Mouse (Mus musculus): ENCODE data around the gene Tcap. TPM values are rescaled to one million over a fixed set of nuclear protein-coding genes. Genes with fewer than 3 reads are reported as not detected.
A peak's percentile ranks its signal among the peaks of the same experiment; 100 is the strongest.

Gene Tcap
- polyA plus RNA-seq, 1 experiment from 2014 or later = 0.25 TPM

DNA sequence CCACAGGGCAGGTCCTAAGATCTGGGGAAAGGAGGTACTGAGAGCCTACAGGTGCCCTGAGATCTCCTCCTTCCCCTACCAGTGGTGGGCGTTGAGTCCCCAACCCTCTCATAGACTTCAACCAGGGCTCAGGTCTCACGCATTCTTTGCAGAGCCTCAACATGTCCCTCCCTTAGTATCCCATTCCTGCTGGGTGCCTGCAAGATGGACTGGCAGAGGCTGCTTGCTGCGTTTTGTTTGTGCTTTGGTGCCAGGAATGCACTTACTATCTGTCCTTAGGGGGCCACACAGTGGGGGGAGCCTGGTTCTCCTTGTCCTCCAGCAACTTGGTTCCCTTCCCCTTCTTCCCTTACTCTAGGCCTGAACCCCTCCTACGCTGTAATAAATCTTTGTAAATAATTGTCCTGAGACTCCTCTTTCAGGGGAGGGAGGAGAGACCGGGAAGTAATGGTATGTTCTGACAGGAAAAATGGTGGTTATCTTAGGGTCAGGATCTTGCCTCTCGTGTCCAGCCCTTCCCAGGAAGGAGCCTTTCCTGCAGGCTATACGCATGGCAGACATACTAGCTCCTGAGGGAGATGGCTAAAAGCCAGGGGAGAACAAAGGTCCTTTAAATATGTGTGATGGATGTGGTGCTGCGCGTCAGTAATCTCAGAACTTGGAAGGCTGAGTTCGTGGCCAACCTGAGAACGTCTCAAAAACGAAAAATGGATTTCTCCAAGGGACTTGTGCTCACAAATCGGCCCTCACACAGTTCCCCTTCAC is 26.0 kb upstream of the Tcap start:
- WGBS = 5% methylated on average over 13 of the region's 13 CpGs
- ATAC-seq = peak; percentile 28
- H3K4me1 ChIP-seq (replicated peaks) = peaks cover 51% of the 10 kb centered on the region

DNA sequence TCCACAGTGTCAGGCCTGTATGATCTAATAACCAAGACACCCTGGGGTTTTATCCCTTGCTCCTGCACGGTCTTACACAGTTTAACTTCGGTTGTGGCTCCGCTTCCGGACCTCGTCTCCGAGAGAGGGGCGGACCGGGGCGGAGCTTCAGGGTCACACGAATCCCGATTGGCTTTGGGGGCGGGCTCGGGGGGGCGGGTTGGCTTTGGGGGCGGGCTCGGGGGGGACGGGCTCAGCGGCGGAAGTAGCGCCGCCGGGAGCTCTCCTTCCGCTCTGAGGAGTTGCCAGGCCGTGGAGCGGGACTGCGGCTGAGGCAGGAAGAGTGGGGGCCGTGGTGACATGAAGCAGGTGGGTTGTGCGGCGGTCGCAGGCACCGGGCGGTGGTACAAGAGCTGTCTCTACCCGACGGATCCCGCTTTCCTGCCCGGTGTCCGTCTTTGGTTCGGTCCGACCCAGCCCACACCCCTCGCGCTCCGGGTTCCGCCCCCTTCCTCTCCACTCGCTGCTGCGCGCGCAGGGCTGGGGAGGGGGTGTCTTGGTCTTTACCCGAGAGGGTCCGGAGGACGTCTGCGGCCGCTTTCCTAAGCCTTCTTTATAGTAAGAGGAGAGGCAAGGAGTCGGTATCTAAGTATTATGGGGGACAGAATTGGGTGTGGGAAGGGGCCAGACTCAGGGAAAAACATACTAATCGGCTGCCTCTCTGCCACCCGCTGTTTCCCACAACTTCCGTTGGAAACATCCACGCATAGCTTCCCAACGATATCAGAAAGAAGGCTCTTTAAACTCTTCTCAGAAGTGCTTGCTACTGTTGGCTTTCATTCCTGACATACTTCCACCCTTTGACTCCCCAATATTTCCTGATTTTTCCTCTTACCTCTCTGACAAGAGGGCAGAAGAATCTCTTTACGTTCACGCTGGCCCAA is 25.2 kb upstream of the Tcap start, which contains the start of gene Stard3:
Gene Stard3 (plus strand): TSS at position 208 of the 923 bp plus-strand sequence.
- Histone ChIP-seq H3K4me3 (replicated peaks) (peak within 1 kb of the TSS; percentile 78), H3K36me3 (no peaks in the 10 kb centered on the region), H3K9ac (peak within 1 kb of the TSS; percentile 65), H3K4me1 (replicated peaks) (peaks cover 47% of the 10 kb centered on the region), H3K9me3 (no peaks in the 10 kb centered on the region), H3K27me3 (replicated peaks) (no peaks in the 10 kb centered on the region), H3K4me2 (replicated peaks) (peak within 1 kb of the TSS; percentile 82), H3K27ac (peak within 1 kb of the TSS; percentile 93)
- ATAC-seq = peak; percentile 83
- under 1% methylated on average over 60 of the region's 60 CpGs for WGBS

More for the DNA sequence above, 26.0 kb upstream of the Tcap start:
- Histone ChIP-seq H3K27me3 (replicated peaks) (peaks cover 1% of the 10 kb centered on the region; the same call in 1 of the 2 replicates), H3K9me3 (no peaks in the 10 kb centered on the region), H3K27ac (peak overlapping the region; percentile 93), H3K36me3 (no peaks in the 10 kb centered on the region), H3K4me2 (replicated peaks) (peak overlapping the region; percentile 58), H3K4me3 (replicated peaks) (peak overlapping the region; percentile 78), H3K9ac (peak overlapping the region; percentile 33; the same call in 1 of the 2 replicates)

DNA sequence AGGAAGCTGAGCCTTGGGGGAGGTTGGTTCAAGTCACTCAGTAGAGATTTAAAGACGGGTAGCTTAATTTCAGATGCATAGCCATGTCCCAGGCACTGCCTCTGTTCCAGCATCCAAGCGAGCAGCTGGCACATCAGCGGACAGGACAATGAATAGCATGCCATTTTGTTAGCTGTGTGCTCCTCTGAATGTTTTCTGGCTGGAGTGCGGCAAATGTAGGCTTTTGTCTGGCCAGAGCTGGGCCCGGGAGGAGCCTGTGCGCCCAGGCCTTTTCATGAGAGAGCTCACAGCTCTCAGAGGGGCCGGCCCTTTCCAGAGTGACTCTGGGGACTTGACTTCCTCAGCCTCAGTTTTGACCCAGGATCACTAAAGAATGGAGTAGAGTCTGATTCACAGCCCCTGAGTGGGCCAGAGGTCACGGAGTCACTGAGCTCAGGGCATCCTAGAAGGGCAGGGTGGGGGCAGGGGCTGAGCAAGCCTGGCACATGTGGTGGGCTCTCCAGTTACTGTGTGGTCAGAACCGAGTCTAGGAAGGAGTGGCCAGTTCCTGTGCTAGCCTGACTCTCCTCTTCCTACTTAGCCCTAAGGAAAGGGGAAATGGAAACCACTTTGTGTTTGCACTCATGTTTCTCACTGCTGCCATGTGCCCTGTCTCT is 22.6 kb upstream of the Tcap start:
- H3K27ac ChIP-seq = peak overlapping the region; percentile 24; the same call in 1 of the 2 replicates
- no peak overlapping the region for H3K9ac ChIP-seq
- peaks cover 49% of the 10 kb centered on the region for H3K4me1 ChIP-seq (replicated peaks)

DNA sequence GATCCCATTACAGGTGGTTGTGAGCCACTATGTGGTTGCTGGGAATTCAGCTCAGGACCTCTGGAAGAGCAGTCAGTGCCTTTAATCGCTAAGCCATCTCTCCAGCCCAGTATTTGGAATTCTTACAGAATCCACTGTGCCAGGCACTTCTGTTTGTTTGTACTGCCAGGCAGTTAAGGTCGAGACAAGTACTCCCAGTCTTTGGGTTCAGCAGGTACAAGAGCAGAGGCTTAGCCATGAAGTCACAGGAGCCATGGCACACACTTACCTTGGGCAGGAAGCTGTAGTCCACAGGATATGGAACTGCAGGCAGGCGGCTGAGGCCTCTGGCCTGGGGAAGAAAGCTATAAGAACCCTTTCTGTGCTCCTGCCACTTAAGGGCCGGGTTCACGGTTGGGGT is 19.8 kb upstream of the Tcap start:
- H3K27me3 ChIP-seq (replicated peaks) = no peaks in the 10 kb centered on the region
- H3K9ac ChIP-seq = no peak overlapping the region
- no peak overlapping the region for H3K4me2 ChIP-seq (replicated peaks)
- WGBS = 62% methylated on average over 5 of the region's 5 CpGs
- no peaks in the 10 kb centered on the region for H3K9me3 ChIP-seq
- no peaks in the 10 kb centered on the region for H3K36me3 ChIP-seq
- no peak for ATAC-seq
- H3K4me3 ChIP-seq (replicated peaks) = no peak overlapping the region
- 0 out of 2 replicates have a peak overlapping the region, but pooled peaks have one; percentile 54 for H3K27ac ChIP-seq
- peaks cover 35% of the 10 kb centered on the region for H3K4me1 ChIP-seq (replicated peaks)

More for the DNA sequence above, 22.6 kb upstream of the Tcap start:
- 61% methylated on average over 9 of the region's 9 CpGs for WGBS
- Histone ChIP-seq H3K36me3 (no peaks in the 10 kb centered on the region), H3K9me3 (no peaks in the 10 kb centered on the region), H3K4me3 (replicated peaks) (no peak overlapping the region), H3K27me3 (replicated peaks) (no peaks in the 10 kb centered on the region), H3K4me2 (replicated peaks) (no peak overlapping the region)
- no peak for ATAC-seq

DNA sequence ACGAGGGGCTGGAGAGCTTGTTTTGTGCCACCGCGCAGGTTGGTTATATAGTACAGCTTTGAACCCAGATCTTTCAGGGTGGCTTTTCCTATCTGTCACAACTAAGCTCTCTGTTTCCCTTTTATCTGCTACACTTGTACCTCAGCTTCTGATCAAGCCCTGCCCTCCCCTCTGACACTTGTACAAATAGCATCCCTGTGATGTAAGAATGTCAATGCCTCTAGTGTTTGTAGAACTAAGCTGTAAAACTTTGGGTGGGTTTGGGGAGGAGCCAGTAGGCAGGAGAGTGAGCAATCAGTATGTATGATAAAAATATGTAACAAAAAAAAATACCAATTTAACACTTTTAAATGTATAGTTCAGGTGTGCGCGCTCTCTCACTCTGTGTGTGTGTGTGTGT is 19.2 kb upstream of the Tcap start:
- ATAC-seq = peak; percentile 48; the same call in 1 of the 2 replicates
- Histone ChIP-seq H3K9ac (no peak overlapping the region), H3K36me3 (no peaks in the 10 kb centered on the region), H3K4me1 (replicated peaks) (peaks cover 29% of the 10 kb centered on the region), H3K27me3 (replicated peaks) (no peaks in the 10 kb centered on the region), H3K4me2 (replicated peaks) (no peak overlapping the region), H3K27ac (0 out of 2 replicates have a peak overlapping the region, but pooled peaks have one; percentile 54), H3K4me3 (replicated peaks) (no peak overlapping the region), H3K9me3 (no peaks in the 10 kb centered on the region)
- 76% methylated on average over 5 of the region's 5 CpGs for WGBS

DNA sequence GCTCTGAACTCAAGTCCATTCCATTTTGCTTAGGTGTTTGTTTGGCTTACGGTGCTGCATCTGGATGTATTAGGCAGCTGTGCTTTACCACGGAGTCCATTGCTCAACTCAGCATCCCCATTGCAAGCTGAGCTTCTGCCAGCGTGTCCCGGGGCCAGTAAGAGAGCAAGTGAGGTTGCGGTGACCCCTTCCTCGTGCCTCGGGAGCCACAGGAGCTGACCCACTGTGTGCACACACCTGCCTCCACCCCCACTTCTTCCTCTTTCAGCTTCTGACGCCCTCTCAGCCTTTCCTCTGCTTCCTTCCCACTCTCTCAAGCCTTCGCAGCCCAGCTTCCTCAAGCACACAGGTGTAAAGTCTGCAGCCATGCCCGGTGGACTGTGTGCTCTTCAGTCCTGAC is 17.3 kb upstream of the Tcap start:
- no peak for ATAC-seq
- H3K4me1 ChIP-seq (replicated peaks) = peaks cover 20% of the 10 kb centered on the region
- H3K9ac ChIP-seq = no peak overlapping the region
- H3K4me2 ChIP-seq (replicated peaks) = no peak overlapping the region
- no peaks in the 10 kb centered on the region for H3K9me3 ChIP-seq
- no peak overlapping the region for H3K27ac ChIP-seq
- 76% methylated on average over 10 of the region's 10 CpGs for WGBS
- H3K4me3 ChIP-seq (replicated peaks) = no peak overlapping the region
- no peaks in the 10 kb centered on the region for H3K36me3 ChIP-seq
- no peaks in the 10 kb centered on the region for H3K27me3 ChIP-seq (replicated peaks)

DNA sequence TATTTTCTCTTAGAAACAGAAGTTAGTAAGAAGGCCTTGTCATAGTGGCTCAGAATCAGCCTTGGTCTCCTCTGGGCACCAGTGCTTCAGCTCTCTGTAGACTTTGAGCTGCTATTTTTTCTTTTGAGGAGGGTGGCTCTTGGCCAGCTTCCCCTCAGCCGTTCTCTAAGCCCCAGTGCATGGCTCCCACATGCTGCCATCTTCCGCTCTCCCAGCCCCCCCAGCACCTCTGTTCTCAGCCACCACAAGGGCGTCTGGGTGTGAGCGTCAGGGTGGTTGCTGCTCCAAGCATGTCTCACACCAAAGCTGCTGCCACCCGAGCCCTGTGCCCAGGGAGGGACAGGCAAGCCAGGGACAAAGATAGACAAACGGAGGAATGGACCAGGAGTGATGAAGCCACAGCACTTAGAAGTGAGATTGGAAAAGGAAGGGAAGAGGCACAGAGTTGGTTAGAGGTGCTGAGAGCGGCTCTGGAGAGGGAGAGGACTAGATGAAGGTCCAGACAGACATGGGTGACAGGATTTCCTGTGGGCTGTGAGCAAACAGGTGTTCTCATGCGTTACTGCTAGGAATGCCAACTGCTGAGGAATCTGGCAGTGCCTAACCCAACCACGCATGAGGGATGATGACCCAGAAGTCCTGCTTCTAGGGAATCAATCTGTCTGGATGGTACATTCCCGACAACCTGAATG is 16.3 kb upstream of the Tcap start:
- H3K9ac ChIP-seq = no peak overlapping the region
- no peak for ATAC-seq
- 79% methylated on average over 10 of the region's 10 CpGs for WGBS
- H3K27me3 ChIP-seq (replicated peaks) = no peaks in the 10 kb centered on the region
- no peak overlapping the region for H3K4me2 ChIP-seq (replicated peaks)
- H3K27ac ChIP-seq = no peak overlapping the region
- no peaks in the 10 kb centered on the region for H3K9me3 ChIP-seq
- H3K4me3 ChIP-seq (replicated peaks) = no peak overlapping the region
- peaks cover 14% of the 10 kb centered on the region for H3K4me1 ChIP-seq (replicated peaks)
- H3K36me3 ChIP-seq = no peaks in the 10 kb centered on the region

DNA sequence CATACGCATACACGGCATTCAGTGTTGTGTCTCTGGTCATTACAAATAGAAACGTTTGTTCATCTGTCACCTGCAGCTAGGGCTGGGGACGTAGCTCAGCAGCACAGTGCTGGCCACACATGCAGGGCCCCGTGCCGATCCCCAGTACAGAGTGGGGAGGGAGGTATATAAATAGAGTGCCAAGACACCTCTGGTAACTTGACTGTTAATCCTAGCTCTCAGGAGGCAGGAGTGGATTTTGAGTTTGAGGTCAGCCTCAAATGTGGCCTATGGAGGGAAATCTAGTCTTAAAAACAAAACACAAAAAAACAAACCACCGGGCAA is 15.8 kb upstream of the Tcap start:
- H3K4me1 ChIP-seq (replicated peaks) = peaks cover 13% of the 10 kb centered on the region; the same call in 1 of the 2 replicates
- H3K36me3 ChIP-seq = no peaks in the 10 kb centered on the region
- WGBS = 81% methylated on average over 7 of the region's 7 CpGs
- H3K27me3 ChIP-seq (replicated peaks) = no peaks in the 10 kb centered on the region
- no peak overlapping the region for H3K9ac ChIP-seq
- no peak for ATAC-seq
- no peak overlapping the region for H3K4me3 ChIP-seq (replicated peaks)
- no peak overlapping the region for H3K4me2 ChIP-seq (replicated peaks)
- H3K27ac ChIP-seq = no peak overlapping the region
- no peaks in the 10 kb centered on the region for H3K9me3 ChIP-seq

DNA sequence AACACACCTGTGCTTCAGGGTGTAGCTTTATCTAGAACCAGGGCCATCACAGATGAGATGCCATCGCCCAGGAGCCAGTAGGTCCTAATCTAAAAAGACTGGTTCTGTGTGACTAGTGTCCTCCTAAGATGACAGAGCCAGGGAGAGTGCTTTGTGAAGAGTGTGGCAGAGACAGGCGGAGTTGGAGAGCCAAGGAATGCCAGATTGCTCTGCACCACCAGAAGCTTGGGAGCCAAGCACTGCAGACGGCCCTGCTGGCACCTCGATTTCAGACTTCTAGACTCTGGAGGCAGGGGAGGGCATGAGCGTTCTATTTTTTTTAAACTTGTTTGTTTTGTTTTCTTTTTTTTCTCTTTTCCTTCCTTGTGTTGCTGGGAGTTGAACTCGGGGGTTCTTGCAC is 14.3 kb upstream of the Tcap start:
- no peak for ATAC-seq
- no peaks in the 10 kb centered on the region for H3K27me3 ChIP-seq (replicated peaks)
- WGBS = 84% methylated on average over 6 of the region's 6 CpGs
- H3K9ac ChIP-seq = no peak overlapping the region
- no peak overlapping the region for H3K27ac ChIP-seq
- no peaks in the 10 kb centered on the region for H3K9me3 ChIP-seq
- no peak overlapping the region for H3K4me3 ChIP-seq (replicated peaks)
- 0 out of 2 replicates have a peak, but pooled peaks cover 3% of the 10 kb centered on the region for H3K36me3 ChIP-seq
- peaks cover 7% of the 10 kb centered on the region; the same call in 1 of the 2 replicates for H3K4me1 ChIP-seq (replicated peaks)
- no peak overlapping the region for H3K4me2 ChIP-seq (replicated peaks)

DNA sequence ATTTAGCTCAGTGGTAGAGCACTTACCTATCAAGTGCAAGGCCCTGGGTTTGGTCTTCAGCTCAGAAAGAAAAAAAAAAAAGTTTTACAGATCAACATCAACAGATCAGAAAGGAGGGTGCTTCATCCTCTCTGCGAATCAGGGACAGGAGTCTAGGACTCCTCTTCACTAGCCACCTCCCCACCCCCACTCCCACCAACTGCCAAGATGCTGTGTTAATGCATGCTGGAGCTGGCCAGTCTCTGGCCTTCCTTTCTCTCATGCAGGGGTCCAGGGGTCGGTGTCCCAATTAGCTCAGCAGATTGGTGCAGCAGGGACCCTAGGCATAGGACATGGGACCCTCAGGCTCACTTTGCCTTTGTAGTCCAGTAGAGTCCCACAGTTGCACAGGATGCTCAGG is 13.0 kb upstream of the Tcap start:
- no peak overlapping the region for H3K9ac ChIP-seq
- no peak overlapping the region for H3K4me3 ChIP-seq (replicated peaks)
- no peak overlapping the region for H3K4me2 ChIP-seq (replicated peaks)
- H3K36me3 ChIP-seq = peaks cover 7% of the 10 kb centered on the region; the same call in 1 of the 2 replicates
- 92% methylated on average over 2 of the region's 2 CpGs for WGBS
- no peak for ATAC-seq
- no peaks in the 10 kb centered on the region for H3K9me3 ChIP-seq
- H3K4me1 ChIP-seq (replicated peaks) = 0 out of 2 replicates have a peak, but pooled peaks cover 7% of the 10 kb centered on the region
- no peaks in the 10 kb centered on the region for H3K27me3 ChIP-seq (replicated peaks)
- H3K27ac ChIP-seq = no peak overlapping the region

DNA sequence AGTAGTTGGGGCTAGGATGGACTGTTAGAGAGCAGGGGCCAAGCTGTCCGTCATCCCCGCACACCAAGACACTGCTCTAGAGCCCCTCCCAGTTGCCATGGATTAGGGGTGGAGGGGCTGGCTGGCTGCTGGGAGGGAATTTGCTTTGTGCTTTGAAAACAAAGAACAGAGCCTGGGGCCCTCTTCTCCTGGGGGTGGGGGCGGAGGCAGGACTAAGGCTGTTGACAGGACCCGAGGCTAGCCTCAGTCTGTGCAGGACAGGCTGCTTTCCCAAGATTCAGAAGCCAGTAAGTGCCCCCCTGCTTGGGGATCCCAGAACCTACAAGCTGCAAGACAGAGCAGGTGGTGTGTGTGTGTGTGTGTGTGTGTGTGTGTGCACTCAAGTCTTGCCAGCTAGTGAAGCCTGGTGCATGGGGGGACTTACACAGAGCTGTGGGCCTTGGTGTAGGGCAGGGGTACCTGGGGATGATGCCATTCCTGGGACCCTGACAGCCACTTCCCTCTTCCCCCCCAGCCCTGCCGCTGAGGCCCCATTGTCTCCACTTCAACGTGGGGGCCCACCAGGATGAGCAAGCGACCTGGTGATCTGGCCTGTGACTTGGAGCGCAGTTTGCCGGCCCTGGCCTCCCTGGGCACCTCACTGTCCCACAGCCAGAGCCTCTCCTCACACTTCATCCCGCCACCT is 11.9 kb upstream of the Tcap start:
- H3K27ac ChIP-seq = no peak overlapping the region
- WGBS = 66% methylated on average over 10 of the region's 10 CpGs
- H3K4me3 ChIP-seq (replicated peaks) = no peak overlapping the region
- peaks cover 7% of the 10 kb centered on the region; the same call in 1 of the 2 replicates for H3K36me3 ChIP-seq
- no peak overlapping the region for H3K4me2 ChIP-seq (replicated peaks)
- no peak overlapping the region for H3K9ac ChIP-seq
- peak; percentile 30; the same call in 1 of the 2 replicates for ATAC-seq
- H3K9me3 ChIP-seq = no peaks in the 10 kb centered on the region
- H3K4me1 ChIP-seq (replicated peaks) = 0 out of 2 replicates have a peak, but pooled peaks cover 7% of the 10 kb centered on the region
- H3K27me3 ChIP-seq (replicated peaks) = no peaks in the 10 kb centered on the region
